Mouse (Mus musculus) intestine, postnatal 0 days (tissue): ENCODE results near the gene Pyy. TPM values are rescaled to one million over a fixed set of nuclear protein-coding genes. Genes with fewer than 3 reads are reported as not detected.

Experiments
- ATAC-seq: fragments of 200-750 bp; cut with Nextera tagmentation; 2 replicates; pipeline ENCODE4 v1.8.0; 2017; ENCODE audit warnings: mild to moderate bottlenecking, moderate TSS enrichment, moderate library complexity
- H3K27ac ChIP-seq: fragments of 300-500 bp; sonication (generic); 2 replicates; pipeline ENCODE4 v1.5.1; 2014; ENCODE audit warnings: mild to moderate bottlenecking, low read depth, low read length, moderate library complexity
- H3K27me3 ChIP-seq: fragments of 300-500 bp; sonication (generic); replicated peaks from 2 replicates; pipeline ENCODE4 v1.6.1; 2014; ENCODE audit warnings: low read length, mixed read lengths; ENCODE audit not compliant: control insufficient read depth, insufficient read depth
- H3K36me3 ChIP-seq: fragments of 300-500 bp; sonication (generic); 2 replicates; pipeline ENCODE4 v1.6.1; 2014; ENCODE audit warnings: mild to moderate bottlenecking, moderate library complexity; ENCODE audit not compliant: control insufficient read depth, insufficient read depth
- H3K4me1 ChIP-seq: fragments of 300-500 bp; sonication (generic); replicated peaks from 2 replicates; pipeline ENCODE4 v1.6.1; 2014; ENCODE audit warnings: antibody characterized with exemption, low read length, mixed read lengths; ENCODE audit not compliant: control insufficient read depth, insufficient read depth
- H3K4me2 ChIP-seq: fragments of 300-500 bp; sonication (generic); replicated peaks from 2 replicates; pipeline ENCODE4 v1.6.1; 2014; ENCODE audit warnings: low read depth, mild to moderate bottlenecking, moderate library complexity
- H3K4me3 ChIP-seq: fragments of 300-500 bp; sonication (generic); 2 replicates; pipeline ENCODE4 v1.5.1; 2014; ENCODE audit warnings: low read depth, low read length
- H3K9ac ChIP-seq: fragments of 300-500 bp; sonication (generic); 2 replicates; pipeline ENCODE4 v1.6.1; 2014; ENCODE audit warnings: mild to moderate bottlenecking, low read depth, low read length
- H3K9me3 ChIP-seq: fragments of 300-500 bp; sonication (generic); 2 replicates; pipeline ENCODE4 v1.6.1; 2016; ENCODE audit warnings: mixed run types; ENCODE audit not compliant: control insufficient read depth
- CTCF ChIP-seq: sonication (generic); IDR thresholded peaks from 2 replicates; pipeline ENCODE4 v1.5.1; 2016; ENCODE audit warnings: low read depth, mild to moderate bottlenecking, control low read depth, antibody characterized with exemption, moderate library complexity
- WGBS: fragments of 180-500 bp; shearing (Covaris S2); extraction: QIAGEN DNeasy Blood & Tissue Kit; methylation state at CpG from one replicate; pipeline ENCODE4 v1.1.7; 2014; 5-methylcytosine and 5-hydroxymethylcytosine counted together
- polyA plus RNA-seq: library from polyadenylated mRNA; unstranded; fragments of >200 nt; fragmentation: Nextera tagmentation; extraction: Ambion mirVana; gene quantifications from 2 replicates; pipeline ENCODE4 v1.2.1, GENCODE M21; 2015

Gene Pyy
- polyA plus RNA-seq, 1 experiment from 2014 or later = 192 TPM

GRCm38 (mm10) chr11:102101219-102101618 is 6.4 kb downstream of the Pyy start, which contains the start of gene Ppy:
Ppy (minus strand) TSS chr11:102101319.
- Histone ChIP-seq H3K27me3 (peaks cover 34% of the 10 kb centered on the region), H3K4me2 (no peak within 1 kb of the TSS), H3K4me3 (no peak within 1 kb of the TSS), H3K27ac (no peak within 1 kb of the TSS), H3K4me1 (no peaks in the 10 kb centered on the region), H3K9ac (no peak within 1 kb of the TSS), H3K36me3 (no peaks in the 10 kb centered on the region), H3K9me3 (no peaks in the 10 kb centered on the region)
- no peak for TF ChIP-seq CTCF
- 84% methylated on average over 4 of the region's 4 CpGs for WGBS
- ATAC-seq = no peak

- WGBS = 3% methylated on average over 17 of the region's 18 CpGs
- Histone ChIP-seq H3K4me1 (no peaks in the 10 kb centered on the region), H3K9me3 (no peaks in the 10 kb centered on the region), H3K4me2 (peak overlapping the region; percentile 58), H3K4me3 (peak overlapping the region; percentile 13; the same call in 1 of the 2 replicates), H3K27me3 (no peaks in the 10 kb centered on the region), H3K36me3 (no peaks in the 10 kb centered on the region), H3K27ac (no peak overlapping the region), H3K9ac (no peak overlapping the region)
- TF ChIP-seq CTCF = peak; percentile 84
- ATAC-seq = peak; percentile 82
Measured at GRCm38 (mm10) chr11:102096887-102097391, 10.7 kb downstream of the Pyy start.

GRCm38 (mm10) chr11:102096446-102096845 is 11.2 kb downstream of the Pyy start:
- H3K27me3 ChIP-seq = no peaks in the 10 kb centered on the region
- H3K4me2 ChIP-seq = peak overlapping the region; percentile 58
- H3K4me3 ChIP-seq = 0 out of 2 replicates have a peak overlapping the region, but pooled peaks have one; percentile 13
- no peak for TF ChIP-seq CTCF
- 57% methylated on average over 5 of the region's 5 CpGs for WGBS
- ATAC-seq = no peak
- no peaks in the 10 kb centered on the region for H3K9me3 ChIP-seq
- no peaks in the 10 kb centered on the region for H3K36me3 ChIP-seq
- H3K9ac ChIP-seq = no peak overlapping the region
- no peak overlapping the region for H3K27ac ChIP-seq
- no peaks in the 10 kb centered on the region for H3K4me1 ChIP-seq

- no peak overlapping the region for H3K27ac ChIP-seq
- H3K36me3 ChIP-seq = no peaks in the 10 kb centered on the region
- no peak for ATAC-seq
- H3K9ac ChIP-seq = no peak overlapping the region; the same call in 1 of the 2 replicates
- H3K4me3 ChIP-seq = no peak overlapping the region
- no peak overlapping the region for H3K4me2 ChIP-seq
- no peaks in the 10 kb centered on the region for H3K27me3 ChIP-seq
- no peak for TF ChIP-seq CTCF
- no peaks in the 10 kb centered on the region for H3K4me1 ChIP-seq
- no peaks in the 10 kb centered on the region for H3K9me3 ChIP-seq
- WGBS = 66% methylated on average over 3 of the region's 3 CpGs
Measured at GRCm38 (mm10) chr11:102095676-102096075, 12.0 kb downstream of the Pyy start.

- H3K4me1 ChIP-seq = no peaks in the 10 kb centered on the region
- no peaks in the 10 kb centered on the region for H3K9me3 ChIP-seq
- H3K4me2 ChIP-seq = peak overlapping the region; percentile 97
- peak overlapping the region; percentile 57 for H3K4me3 ChIP-seq
- WGBS = 2% methylated on average over 20 of the region's 20 CpGs
- peak; percentile 66 for TF ChIP-seq CTCF
- H3K27ac ChIP-seq = no peak overlapping the region
- no peaks in the 10 kb centered on the region for H3K36me3 ChIP-seq
- ATAC-seq = peak; percentile 64
- no peak overlapping the region for H3K9ac ChIP-seq
- H3K27me3 ChIP-seq = no peaks in the 10 kb centered on the region
Measured at GRCm38 (mm10) chr11:102089088-102089808, 18.4 kb downstream of the Pyy start.

GRCm38 (mm10) chr11:102087931-102088898 is 19.4 kb downstream of the Pyy start, which contains the start of gene Mpp2:
Mpp2 (minus strand) TSS chr11:102088515.
- Histone ChIP-seq H3K4me1 (no peaks in the 10 kb centered on the region), H3K4me3 (peak within 1 kb of the TSS; percentile 57), H3K9ac (peak within 1 kb of the TSS; percentile 41), H3K4me2 (peak within 1 kb of the TSS; percentile 97), H3K36me3 (no peaks in the 10 kb centered on the region), H3K9me3 (no peaks in the 10 kb centered on the region), H3K27me3 (no peaks in the 10 kb centered on the region), H3K27ac (peak within 1 kb of the TSS; percentile 35; the same call in 1 of the 2 replicates)
- no peak for TF ChIP-seq CTCF
- WGBS = under 1% methylated on average over 48 of the region's 49 CpGs
- ATAC-seq = peak; percentile 58
